Mouse (Mus musculus): Measurements from ENCODE around the gene Zfp146. TPM values are rescaled to one million over a fixed set of nuclear protein-coding genes. Genes with fewer than 3 reads are reported as not detected.
"Not testable (repeated sequence)": the region's sequence is repeated elsewhere in the genome, so short reads cannot be mapped to it uniquely, and the experiment has no call there.

Zfp146 gene
- total RNA-seq, 2 experiments from 2014 or later, result 40.5 to 48.3 TPM

GRCm38 (mm10) chr7:30147011-30147410, 22.5 kb downstream of the Zfp146 start:
- DNase-seq (ENCODE audit: low spot score in 2 of 2), result no peak
- intact Hi-C loops (cut with DNase I), result no loop called here

DNA sequence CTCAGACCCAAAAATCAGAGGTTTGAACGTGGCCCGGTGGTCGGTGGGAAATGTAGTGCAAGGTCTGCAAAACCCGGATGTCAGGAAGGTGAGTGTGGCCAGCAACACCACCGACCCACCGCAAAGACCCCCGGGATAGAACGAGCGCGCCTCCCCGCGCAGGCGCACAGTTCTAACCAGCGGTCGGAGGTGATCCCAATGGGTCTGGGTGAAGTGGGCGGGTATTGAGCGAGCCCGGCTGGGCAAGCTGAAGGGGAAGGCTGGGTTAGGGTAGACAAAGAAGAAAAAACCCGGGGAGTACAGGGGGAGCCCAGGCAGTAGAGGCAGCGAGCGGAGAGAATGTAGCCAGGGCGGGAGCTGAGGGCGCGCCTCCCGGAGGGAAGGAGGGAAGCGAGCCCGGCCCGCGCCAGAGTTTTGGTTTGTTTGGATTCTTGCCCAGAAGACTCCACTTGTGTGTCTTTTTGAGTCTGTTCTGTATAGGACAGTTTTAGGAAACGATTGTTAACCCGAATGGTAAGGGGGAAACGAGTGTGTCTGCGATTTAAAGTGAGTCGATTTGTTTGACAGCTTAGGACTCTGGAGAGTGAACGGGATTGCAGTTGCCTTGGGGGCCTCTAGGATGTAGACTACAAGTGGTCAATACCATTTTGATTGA, 25.9 kb downstream of the Zfp146 start:
- intact Hi-C loops (cut with DNase I), result no loop called here
- DNase-seq (ENCODE audit: low spot score in 2 of 2), result peak; percentile 69 to 71

DNA sequence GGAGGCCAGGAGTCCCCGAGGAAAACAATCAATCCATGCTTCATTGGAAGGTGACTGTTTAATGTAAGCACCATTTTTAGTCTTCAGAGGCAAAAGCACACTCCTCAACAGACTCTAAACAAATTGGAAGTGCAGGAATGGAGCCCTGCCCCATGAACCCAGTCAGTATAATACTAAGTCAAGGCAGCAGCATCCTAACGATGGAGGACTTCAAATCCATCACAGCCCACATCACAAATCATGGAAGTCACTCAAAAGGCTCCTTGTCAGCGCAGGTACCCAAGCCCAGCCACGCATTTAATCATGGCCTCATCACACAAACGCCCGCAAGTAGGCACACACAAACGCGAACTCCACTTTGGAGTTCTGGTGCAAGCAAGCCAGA, 26.4 kb downstream of the Zfp146 start:
- DNase-seq (ENCODE audit: low spot score in 2 of 2), result no peak
- intact Hi-C loops (cut with DNase I), result no loop called here

DNA sequence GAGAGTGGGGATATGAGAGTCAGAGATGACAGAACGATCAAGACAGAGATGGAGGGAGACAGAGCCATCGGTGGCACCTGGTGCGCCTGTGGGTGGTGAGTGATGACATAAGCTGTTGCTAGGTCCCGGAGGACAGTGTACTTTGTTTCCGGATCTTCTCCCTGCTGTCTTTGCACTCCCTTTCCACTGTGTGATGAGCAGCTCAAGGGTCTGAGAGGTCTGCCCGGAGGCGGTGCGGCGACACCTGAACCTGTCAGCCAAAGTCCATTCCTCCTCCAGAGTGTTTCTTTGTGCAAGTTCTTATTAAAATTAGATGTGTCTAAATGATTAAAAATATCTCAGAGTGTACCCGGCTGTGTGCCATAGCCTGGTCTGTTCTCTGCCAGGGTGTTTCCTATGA, 32.7 kb downstream of the Zfp146 start:
- intact Hi-C loops (cut with DNase I), result no loop called here
- peak in 1 of 2 experiments; percentile 15 for DNase-seq (ENCODE audit: low spot score in 2 of 2)

GRCm38 (mm10) chr7:30132396-30132795, 37.2 kb downstream of the Zfp146 start:
- DNase-seq (ENCODE audit: low spot score in 2 of 2), result no peak
- intact Hi-C loops (cut with DNase I), result no loop called here

GRCm38 (mm10) chr7:30129900-30130299, 39.6 kb downstream of the Zfp146 start:
- intact Hi-C loops (cut with DNase I), result no loop called here
- DNase-seq (ENCODE audit: low spot score in 2 of 2), result no peak

DNA sequence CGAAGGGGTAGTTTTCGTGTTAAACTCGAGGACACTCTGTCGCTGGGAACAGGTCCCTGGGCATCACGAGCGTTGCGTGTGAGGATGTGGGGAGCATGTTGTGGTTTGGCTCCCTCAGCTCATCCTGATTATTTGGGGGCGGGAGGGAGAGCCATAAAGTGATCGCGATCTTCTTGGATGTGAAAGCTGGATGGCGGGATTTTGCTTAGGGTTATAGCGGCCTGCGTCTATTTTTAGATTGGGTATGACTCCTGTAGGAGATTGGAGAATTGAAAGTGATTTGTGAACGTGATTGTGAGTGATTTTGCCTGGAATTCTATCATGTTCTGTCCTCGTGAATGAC, 47.4 kb downstream of the Zfp146 start:
- no peak for DNase-seq (ENCODE audit: low spot score in 2 of 2)
- intact Hi-C loops (cut with DNase I), result no loop called here

- peak; percentile 91 to 92 for DNase-seq (ENCODE audit: low spot score in 2 of 2)
- intact Hi-C loops (cut with DNase I), result loop anchor here (2.0 kb wide), 1 partner anchor 23 kb away; no protein-coding TSS in a partner anchor
Measured at GRCm38 (mm10) chr7:30121308-30122187, 48.0 kb downstream of the Zfp146 start, which contains the start of gene Zfp382. Gene Zfp382 (plus strand): TSS chr7:30121942.

- DNase-seq (ENCODE audit: low spot score in 2 of 2); intact Hi-C loops (cut with DNase I): not testable (repeated sequence)
Measured at GRCm38 (mm10) chr7:30117935-30118334, 51.6 kb downstream of the Zfp146 start.

GRCm38 (mm10) chr7:30116076-30116475, 53.5 kb downstream of the Zfp146 start:
- DNase-seq (ENCODE audit: low spot score in 2 of 2), result no peak
- intact Hi-C loops (cut with DNase I), result no loop called here

Other genes with a start within 250 kb of the Zfp146 start
- gene Zfp74, start 215.7 kb downstream of the Zfp146 start, total RNA-seq (2021), result 10 to 100 TPM; 18.0 to 19.1 TPM
- gene Zfp568, start 185.8 kb downstream of the Zfp146 start, total RNA-seq (2021), result 1 to 10 TPM; 3.2 to 5.3 TPM
- 1 to 10 TPM; 7.7 to 8.5 TPM for gene Zfp14, start 118.4 kb downstream of the Zfp146 start, total RNA-seq (2021)
- gene Zfp82, start 96.8 kb downstream of the Zfp146 start, total RNA-seq (2021), result 1 to 10 TPM; 3.4 to 4.5 TPM
- gene Gm26920, start 79.3 kb downstream of the Zfp146 start, total RNA-seq (2021), result 1 to 10 TPM in 1 of 2 experiments, not detected in 1; 1.1 TPM
- gene Zfp566, start 79.2 kb downstream of the Zfp146 start, total RNA-seq (2021), result 1 to 10 TPM; 7.5 to 7.6 TPM
- gene Zfp260, start 75.0 kb downstream of the Zfp146 start, total RNA-seq (2021), result 10 to 100 TPM; 65.6 to 70.4 TPM
- 10 to 100 TPM; 29.9 to 38.4 TPM for gene Zfp382, start 47.8 kb downstream of the Zfp146 start, total RNA-seq (2021)
- gene Cox7a1, start 14.4 kb upstream of the Zfp146 start, total RNA-seq (2021), result 1 to 10 TPM; 5.8 to 6.0 TPM
- 100 to 1,000 TPM; 175 to 181 TPM for gene Capns1, start 29.1 kb upstream of the Zfp146 start, total RNA-seq (2021)
- 10 to 100 TPM; 45.6 to 53.4 TPM for gene Polr2i, start 62.2 kb upstream of the Zfp146 start, total RNA-seq (2021)
- gene Tbcb, start 62.5 kb upstream of the Zfp146 start, total RNA-seq (2021), result 100 to 1,000 TPM; 135 to 142 TPM
- gene Ovol3, start 66.0 kb upstream of the Zfp146 start, total RNA-seq (2021), result not detected
- gene Thap8, start 110.3 kb upstream of the Zfp146 start, total RNA-seq (2021), result under 1 TPM; 0.32 to 0.41 TPM
- gene Wdr62, start 110.7 kb upstream of the Zfp146 start, total RNA-seq (2021), result 1 to 10 TPM; 1.0 to 1.1 TPM
- gene Clip3, start 122.0 kb upstream of the Zfp146 start, total RNA-seq (2021), result 100 to 1,000 TPM; 491 to 494 TPM
- 10 to 100 TPM; 58.7 to 65.2 TPM for gene Alkbh6, start 139.0 kb upstream of the Zfp146 start, total RNA-seq (2021)
- 1 to 10 TPM; 6.4 to 9.1 TPM for gene Syne4, start 145.1 kb upstream of the Zfp146 start, total RNA-seq (2021)
- gene E130208F15Rik, start 152.0 kb upstream of the Zfp146 start, total RNA-seq (2021), result under 1 TPM; 0.52 to 0.54 TPM
- gene Sdhaf1, start 154.1 kb upstream of the Zfp146 start, total RNA-seq (2021), result 1 to 10 TPM; 7.5 to 9.4 TPM
- gene Lrfn3, start 193.0 kb upstream of the Zfp146 start, total RNA-seq (2021), result 10 to 100 TPM; 32.9 to 35.1 TPM
- gene Tyrobp, start 244.0 kb upstream of the Zfp146 start, total RNA-seq (2021), result 10 to 100 TPM; 25.0 to 28.4 TPM

All from left cerebral cortex, postnatal 36 days (tissue).